Mouse (Mus musculus) kidney, adult 9 months (tissue): ENCODE measurements at regions not wholly inside any gene's neighbourhood (a gene's known extent, or its start where the extent isn't known, plus 50 kb on each side); places are given as distances from the start of the nearest gene placed in this dataset.

ENCODE experiments used
- DNase-seq: peaks from one replicate; pipeline ENCODE4 v3.0.0; 2022

- DNase-seq, result no peak
Observed at GRCm38 (mm10) chr4:106048797-106049196, 259.1 kb downstream of the Gm12728 start.

DNA sequence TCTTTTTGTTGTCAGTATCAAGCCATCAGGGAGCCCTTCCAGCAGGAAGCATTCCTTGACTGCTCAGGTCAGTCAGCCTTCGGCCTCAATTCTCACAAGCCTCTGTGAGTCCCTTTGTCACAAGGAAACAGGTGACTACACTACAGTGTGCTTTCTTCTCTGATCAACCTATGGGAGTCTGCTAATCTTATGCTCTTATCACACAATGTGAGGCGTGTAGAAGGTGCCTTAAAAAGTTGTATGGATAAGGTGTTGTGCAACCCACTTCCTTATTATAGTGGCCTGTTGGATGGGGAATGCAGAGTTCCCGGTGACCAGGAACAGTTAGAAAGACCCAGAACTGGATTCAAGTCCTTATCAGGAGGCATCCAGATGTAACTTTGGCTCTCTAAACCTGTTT, 260.2 kb downstream of the Gm12728 start:
- no peak for DNase-seq

DNA sequence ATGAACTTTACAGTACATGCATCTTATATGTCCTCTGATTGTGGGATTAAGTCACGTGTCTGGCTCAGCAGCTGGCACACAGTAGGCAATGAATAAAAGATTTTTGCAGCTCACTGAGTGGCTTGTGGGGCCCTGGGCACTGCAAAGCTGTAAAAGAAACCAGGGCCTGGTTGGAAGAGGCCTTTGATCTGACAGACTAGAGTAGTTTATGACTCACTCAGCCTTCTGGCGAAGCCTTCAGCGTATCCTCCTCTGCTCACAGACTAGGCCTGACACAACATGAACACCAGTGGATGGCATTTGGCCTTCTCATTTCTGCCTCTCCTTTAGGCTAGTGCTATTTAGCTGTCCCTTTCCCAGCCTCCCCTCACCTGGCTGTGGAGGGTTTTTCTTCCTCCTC, 260.6 kb downstream of the Gm12728 start:
- no peak for DNase-seq

GRCm38 (mm10) chr4:106053496-106053895, 262.5 kb upstream of the Usp24 start:
- DNase-seq, result no peak

DNA sequence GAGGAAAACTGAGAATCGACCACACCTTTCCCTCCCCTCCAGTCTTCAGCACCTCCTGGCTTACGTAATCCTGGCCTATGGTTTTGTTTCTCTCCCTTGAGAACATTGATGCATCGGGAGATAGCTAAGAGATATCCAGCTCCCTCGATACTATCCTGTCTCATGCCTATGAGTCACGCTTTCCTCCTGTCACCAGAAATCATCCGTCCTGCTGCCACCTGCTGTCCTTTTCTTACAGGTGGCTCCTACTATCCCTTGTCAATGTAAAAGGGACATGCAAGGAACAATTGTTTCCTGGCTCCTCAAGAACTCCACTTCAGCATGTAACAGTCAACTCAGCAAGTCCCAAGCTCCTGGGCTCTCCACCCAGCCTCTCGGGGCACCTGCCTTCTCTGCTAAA, 261.7 kb upstream of the Usp24 start:
- DNase-seq, result no peak

DNA sequence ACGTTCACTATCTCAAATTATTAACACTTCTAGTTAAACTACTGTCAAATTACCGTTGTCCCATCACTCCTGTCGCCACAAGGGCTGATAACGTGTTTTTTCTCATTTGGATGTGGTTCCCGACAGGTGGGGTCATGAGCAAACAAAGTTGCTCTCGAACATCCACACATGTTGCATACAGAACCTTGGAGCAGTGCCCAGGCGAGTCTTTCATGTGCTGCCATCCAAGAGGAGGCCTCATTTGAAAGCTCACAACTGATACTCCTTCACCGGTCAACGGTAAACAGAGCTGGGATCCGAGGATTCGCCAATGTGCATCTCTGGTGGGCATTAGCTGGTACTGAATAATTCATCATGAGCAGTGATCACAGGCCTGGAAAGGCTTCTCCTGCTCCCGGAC, 253.4 kb upstream of the Usp24 start:
- no peak for DNase-seq

GRCm38 (mm10) chr4:106063851-106064382, 252.1 kb upstream of the Usp24 start:
- no peak for DNase-seq

- no peak for DNase-seq
Observed at GRCm38 (mm10) chr4:106067023-106067422, 249.0 kb upstream of the Usp24 start.

DNA sequence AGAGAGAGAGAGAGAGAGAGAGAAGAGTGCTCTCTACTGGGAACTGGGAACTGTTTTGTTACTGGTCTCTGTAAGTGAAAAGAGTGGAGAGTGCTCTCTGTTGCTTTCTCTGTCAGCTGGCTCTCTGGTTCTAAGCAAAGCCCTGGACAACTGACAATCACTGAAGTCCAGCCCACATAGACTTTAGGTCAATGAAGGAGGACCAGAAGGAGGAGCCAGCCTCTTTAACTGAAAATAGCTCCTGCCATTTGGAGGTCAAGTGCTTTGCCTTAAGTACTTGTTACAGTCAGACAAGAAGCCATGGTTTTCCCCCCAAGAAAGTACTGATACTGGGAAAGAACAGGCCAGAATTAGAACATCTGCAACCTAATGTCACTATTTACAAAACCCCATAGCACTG, 232.5 kb upstream of the Usp24 start:
- DNase-seq, result no peak

DNA sequence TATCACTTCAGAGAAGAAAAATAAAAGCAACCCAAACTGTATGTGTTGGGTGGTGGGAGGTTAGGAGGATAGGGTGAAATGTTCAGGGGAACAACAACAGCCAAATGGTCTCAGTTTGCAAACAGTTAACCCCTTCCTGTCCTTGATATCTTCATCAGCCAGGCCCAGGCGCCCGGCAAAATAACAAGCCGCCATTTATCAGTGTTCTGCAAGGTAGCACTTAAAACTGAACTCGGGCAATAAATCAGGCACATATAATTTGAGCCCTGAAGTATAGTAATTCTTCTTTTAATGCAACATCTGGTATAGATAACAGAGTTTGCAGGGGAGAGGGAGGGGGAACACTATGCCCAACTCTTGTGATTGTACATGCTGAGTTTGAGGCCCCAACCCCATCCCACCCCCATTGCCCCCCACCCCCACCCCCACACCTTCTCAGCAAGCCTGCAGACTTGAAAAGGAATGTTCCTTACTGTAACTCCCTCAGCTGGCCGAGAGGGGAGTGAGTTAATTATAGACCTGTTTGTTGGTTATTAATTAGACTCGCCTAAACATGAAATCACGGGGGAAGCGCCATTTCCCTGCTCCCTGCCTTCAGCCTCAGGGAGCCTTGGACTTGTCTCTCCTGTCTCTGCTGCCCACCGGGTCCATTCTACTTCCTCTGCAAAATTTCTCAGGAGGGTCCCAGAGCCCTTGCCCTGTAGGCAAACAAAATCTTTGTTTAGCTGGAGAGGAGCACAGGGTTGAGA, 223.9 kb upstream of the Usp24 start:
- DNase-seq, result peak; percentile 84

DNA sequence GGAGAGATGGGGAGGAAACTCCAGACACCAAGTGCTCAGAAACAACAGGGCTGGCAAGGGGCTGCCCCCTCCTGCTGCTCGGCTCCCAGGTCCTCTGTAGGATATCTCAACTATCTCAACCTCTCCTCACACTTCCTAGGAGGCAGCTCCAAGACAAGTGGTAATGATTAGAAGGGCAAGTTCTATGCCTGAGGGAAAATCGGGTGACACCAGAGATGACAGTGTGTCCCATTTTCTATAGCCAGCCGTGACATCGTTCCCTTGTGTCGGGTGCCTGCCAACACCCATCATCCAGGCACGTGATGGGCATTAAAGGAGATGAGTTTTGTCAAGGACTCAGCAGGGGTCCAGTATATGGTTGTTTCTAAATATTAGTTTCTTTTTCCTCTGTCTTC, 223.3 kb upstream of the Usp24 start:
- DNase-seq, result no peak

- peak; percentile 72 for DNase-seq
Observed at GRCm38 (mm10) chr4:106093252-106093651, 222.8 kb upstream of the Usp24 start.

DNA sequence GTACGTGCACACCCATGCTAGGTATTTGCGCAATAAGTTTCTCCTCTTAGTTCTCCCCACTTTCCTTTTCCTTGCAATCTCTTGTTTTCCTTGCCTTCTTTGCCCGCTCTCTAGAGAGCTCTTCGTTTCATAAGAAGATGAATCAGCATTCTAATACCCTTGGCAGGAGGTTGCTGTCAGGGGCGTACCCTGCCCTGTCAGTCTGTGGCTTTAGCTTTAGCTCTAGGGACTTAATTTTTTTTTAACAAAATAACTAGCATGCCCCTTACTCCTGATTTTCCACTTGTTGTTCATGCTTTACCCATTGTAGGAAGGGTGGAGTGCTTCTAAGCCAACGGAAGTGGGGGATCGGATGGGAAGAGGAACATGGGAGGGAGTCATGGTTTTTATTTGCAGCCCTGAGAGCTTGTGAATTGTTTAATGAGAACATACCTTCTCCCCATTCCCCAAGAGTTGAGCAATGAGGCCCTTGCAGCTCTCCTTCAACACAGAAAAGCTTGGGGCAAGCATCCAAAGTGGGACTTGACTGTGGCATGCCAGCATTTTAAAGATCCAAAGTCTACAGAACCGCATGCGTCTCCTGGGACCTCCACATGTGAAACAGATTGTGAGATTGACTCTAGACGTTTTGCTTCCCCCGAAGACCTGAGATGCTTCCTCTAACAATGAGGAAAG, 221.0 kb upstream of the Usp24 start:
- DNase-seq, result peak; percentile 63

DNA sequence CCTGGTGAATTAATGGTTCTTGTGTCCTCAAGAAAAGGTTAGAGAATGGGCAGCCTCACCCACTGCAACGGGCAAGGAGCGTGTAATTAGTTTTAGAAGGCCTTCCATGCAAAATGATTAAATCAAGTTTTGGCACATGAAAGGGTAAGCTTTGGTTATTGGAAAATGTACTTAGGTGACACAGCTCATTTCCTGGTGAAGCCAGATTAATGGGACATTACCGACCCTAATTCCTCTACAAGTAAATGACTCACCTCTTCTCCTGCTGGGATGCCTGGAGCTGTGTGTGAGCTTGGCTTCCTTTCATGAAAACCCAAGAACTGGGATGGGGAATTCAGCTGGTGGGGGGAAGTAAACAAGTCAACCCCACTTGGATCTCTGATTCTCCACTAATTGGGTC, 219.9 kb upstream of the Usp24 start:
- peak; percentile 61 for DNase-seq

- DNase-seq, result no peak
Observed at GRCm38 (mm10) chr4:106097846-106098245, 218.2 kb upstream of the Usp24 start.

GRCm38 (mm10) chr4:106100211-106101025, 215.6 kb upstream of the Usp24 start:
- no peak for DNase-seq

DNA sequence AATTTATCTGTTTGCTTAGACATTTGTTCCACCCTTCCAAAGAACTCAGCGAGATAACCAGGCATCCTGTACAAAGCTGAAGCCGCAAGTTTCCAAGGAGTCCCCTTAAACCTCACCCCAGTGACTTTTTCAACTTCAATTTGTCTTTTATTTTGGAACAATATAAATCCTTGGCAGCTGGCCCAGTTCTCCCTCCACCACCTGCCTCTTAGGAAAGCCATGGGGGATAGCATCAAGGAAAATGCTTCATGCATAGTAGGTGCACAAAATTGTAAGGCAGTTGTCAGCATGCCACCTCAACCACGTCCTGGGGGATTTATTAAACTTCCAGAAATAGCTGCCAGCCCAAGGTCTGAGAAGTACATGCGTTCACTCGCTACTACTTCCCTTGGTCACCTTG, 214.1 kb upstream of the Usp24 start:
- DNase-seq, result no peak

- peak; percentile 25 for DNase-seq
Observed at GRCm38 (mm10) chr4:106102451-106102977, 213.5 kb upstream of the Usp24 start.

- DNase-seq, result no peak
Observed at GRCm38 (mm10) chr4:106103750-106104635, 212.0 kb upstream of the Usp24 start.

DNA sequence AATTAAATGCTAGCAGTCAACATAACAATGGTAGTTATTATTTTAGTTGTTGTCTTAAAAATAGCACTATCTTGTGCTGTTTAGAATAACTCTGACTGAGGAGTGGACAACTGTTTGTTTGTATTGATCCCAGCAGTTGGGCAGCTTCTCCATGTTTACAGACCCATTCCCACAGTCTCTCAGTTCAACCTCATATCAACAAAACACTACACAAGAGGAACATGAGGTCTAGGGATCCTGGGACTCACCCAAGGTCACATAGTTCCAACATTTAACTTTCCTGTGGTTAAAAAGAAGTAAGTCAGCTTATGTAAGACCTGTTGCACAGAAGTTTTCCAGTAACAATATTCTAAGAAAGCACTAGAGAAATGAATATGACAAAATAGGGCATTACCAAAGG, 203.0 kb upstream of the Usp24 start:
- no peak for DNase-seq

DNA sequence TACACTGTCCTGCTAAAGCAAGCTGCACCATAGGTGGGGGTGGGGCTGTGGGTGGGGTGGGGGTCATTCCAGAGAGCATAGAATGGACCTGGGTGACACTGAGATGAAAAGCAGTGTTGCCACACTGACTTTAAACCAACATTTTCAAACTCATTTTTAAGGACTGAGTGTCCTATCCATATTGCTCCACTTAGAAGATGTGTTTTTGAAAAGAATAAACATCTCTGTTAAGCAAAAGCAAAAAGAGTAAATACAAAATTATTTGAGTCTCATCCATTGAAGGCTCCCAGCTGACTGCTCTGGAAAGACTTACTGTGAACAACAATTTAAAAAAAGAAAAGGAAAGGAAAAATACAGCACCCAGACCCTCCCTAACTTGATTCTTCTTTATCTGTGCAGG, 202.3 kb upstream of the Usp24 start:
- no peak for DNase-seq

- DNase-seq, result no peak
Observed at GRCm38 (mm10) chr4:106116611-106117010, 199.4 kb upstream of the Usp24 start.
